Mouse (Mus musculus) erythroblast, embryonic 14.5 days (primary cell): ENCODE results near the gene Olfr316. TPM values are rescaled to one million over a fixed set of nuclear protein-coding genes. Genes with fewer than 3 reads are reported as not detected.

Experiments
- H3K27me3 ChIP-seq: 2 replicates; pipeline ENCODE4 v1.6.1; 2012; ENCODE audit warnings: inconsistent platforms; ENCODE audit not compliant: control insufficient read depth
- H3K36me3 ChIP-seq: 2 replicates; pipeline ENCODE4 v1.6.1; 2012; ENCODE audit warnings: mild to moderate bottlenecking, inconsistent platforms; ENCODE audit not compliant: control insufficient read depth
- H3K4me1 ChIP-seq: 2 replicates; pipeline ENCODE4 v1.6.1; 2012; ENCODE audit warnings: inconsistent platforms; ENCODE audit not compliant: control insufficient read depth
- H3K4me3 ChIP-seq: replicated peaks from 2 replicates; pipeline ENCODE3; 2012; ENCODE audit warnings: moderate library complexity, mild to moderate bottlenecking, inconsistent platforms
- H3K9me3 ChIP-seq: 2 replicates; pipeline ENCODE4 v1.6.1; 2012; ENCODE audit warnings: low read length, inconsistent platforms, mixed read lengths; ENCODE audit not compliant: control insufficient read depth
- GATA1 ChIP-seq: IDR thresholded peaks from 2 replicates; pipeline ENCODE4 v1.6.1; 2012; ENCODE audit warnings: low read length, inconsistent platforms, mixed read lengths
- TAL1 ChIP-seq: IDR thresholded peaks from 3 replicates; pipeline ENCODE4 v1.6.1; 2012; ENCODE audit warnings: low read length, inconsistent platforms, mixed read lengths
- polyA plus RNA-seq: library from polyadenylated mRNA; stranded (reverse); fragments of >175 nt; gene quantifications from 2 replicates; pipeline ENCODE4 v1.2.3, GENCODE M21; 2012

Olfr316 gene
- polyA plus RNA-seq, 1 experiment = not detected

DNA sequence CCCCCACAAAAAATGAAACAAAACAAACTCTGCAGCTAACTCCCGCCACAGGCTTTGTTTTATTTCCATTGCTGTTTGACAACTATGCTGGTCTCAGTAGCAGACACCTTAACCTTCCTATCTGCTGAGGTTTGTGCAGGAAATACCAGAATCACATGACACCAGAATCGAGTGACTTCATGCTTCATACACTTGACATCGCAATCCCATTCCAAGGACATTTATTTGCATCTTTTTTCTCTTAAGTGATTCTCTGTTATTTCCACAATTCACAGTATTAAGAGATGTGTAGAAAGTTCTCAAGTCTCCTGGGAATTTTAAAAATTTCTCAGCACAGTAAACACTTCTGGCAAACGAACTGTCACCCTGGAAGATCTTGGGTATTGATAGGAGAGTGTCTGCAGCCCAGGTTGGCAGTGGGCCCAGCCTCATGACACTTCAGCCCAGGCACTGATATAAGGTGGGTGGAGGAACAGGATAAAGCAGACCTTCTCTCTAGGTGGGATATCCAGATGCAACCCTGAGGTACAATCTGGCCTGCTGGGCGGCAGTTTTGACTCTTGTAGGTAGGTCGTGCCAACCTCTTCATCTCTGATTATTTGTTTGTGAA lies 30.1 kb downstream of the Olfr316 start, which contains the start of gene Olfr314:
Olfr314 (plus strand) TSS at position 473 of the 610 bp plus-strand sequence.
- H3K36me3 ChIP-seq = no peaks in the 10 kb centered on the region
- no peak within 1 kb of the TSS for H3K4me3 ChIP-seq
- H3K4me1 ChIP-seq = no peaks in the 10 kb centered on the region
- no peaks in the 10 kb centered on the region for H3K27me3 ChIP-seq
- TF ChIP-seq TAL1 (no peak), GATA1 (no peak)
- H3K9me3 ChIP-seq = no peaks in the 10 kb centered on the region

DNA sequence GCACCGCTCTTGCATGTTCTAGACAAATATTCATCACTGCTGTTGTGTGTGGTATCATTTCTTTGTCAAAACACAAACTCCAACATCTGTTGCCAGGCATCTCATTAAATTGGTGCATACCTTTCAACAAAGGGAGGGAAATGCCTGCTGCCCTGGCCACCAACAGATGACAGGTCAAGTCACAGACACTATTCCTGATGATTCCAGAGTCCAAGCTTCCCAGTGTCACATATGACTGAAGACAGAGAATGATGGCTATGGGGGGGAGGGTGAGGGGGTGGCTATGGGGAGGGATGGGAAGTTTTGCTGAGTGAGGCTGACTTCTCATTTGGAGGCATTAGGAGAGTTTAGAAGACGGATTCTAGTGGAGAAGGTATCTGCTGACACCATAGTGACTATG lies 31.6 kb downstream of the Olfr316 start:
- Histone ChIP-seq H3K36me3 (no peaks in the 10 kb centered on the region), H3K4me3 (no peak overlapping the region), H3K4me1 (no peaks in the 10 kb centered on the region), H3K9me3 (no peaks in the 10 kb centered on the region), H3K27me3 (no peaks in the 10 kb centered on the region)
- no peak for TF ChIP-seq TAL1
- TF ChIP-seq GATA1 = no peak

DNA sequence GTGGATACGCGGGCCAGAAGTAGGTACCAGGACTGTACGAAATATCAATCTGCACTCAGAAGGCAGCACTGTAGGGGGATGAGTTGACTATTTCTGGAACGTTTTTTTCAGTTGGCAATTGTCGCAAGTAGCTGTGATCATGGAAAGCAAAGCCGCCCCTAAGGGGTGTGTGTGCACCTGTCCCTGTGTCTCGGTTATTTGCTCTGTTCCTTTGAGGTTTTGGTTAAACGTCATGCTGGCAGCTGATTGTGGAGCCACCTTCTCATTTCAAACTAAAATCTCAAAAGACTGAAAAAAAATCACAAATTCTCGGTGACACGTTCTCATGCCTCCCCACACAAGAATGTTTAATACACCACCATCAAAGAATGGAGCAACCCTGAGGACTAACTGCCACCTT lies 35.1 kb downstream of the Olfr316 start:
- Histone ChIP-seq H3K36me3 (no peaks in the 10 kb centered on the region), H3K9me3 (no peaks in the 10 kb centered on the region), H3K4me3 (no peak overlapping the region), H3K4me1 (peaks cover 3% of the 10 kb centered on the region), H3K27me3 (no peaks in the 10 kb centered on the region)
- TF ChIP-seq TAL1 = no peak
- TF ChIP-seq GATA1 = no peak

DNA sequence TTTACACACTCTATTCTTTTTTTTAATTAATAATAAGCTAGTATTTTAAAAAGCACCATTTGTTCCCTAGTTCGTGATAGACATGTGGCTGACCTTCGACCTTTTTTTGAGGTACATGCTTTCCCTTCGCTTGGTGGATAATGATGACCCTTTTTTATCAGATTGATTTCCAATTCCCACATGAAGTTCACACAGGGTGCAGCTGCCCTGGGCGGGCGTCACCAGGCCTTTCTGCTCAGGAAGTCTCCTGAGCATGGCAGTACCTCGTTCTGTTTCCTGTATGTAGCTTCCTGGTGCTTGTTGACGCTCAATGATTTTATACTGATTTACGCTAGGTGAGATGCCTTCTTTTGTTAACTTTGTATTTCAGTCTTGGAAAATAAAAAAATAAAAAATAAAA lies 35.8 kb downstream of the Olfr316 start:
- Histone ChIP-seq H3K4me1 (peaks cover 3% of the 10 kb centered on the region), H3K4me3 (no peak overlapping the region), H3K27me3 (no peaks in the 10 kb centered on the region), H3K9me3 (no peaks in the 10 kb centered on the region), H3K36me3 (no peaks in the 10 kb centered on the region)
- TF ChIP-seq TAL1 (no peak), GATA1 (no peak)

DNA sequence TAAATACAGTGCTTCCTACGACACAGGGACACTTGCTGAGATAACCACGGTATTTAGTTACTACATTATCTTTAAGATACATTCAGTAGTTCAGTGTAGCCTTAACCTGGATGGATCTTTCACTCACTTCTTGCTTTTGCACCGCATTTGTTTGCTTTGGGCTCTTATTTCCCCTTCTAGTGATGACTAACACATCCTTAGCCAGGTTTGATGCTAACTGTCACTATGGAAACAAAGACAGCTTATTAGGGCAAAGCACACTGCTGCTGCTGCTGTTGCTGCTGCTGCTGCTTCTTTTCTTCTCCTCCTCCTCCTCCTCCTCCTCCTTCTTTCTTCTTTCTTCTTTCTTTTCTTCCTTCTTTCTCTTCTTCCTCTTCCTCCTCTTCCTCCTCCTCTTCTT lies 37.0 kb downstream of the Olfr316 start:
- peaks cover 3% of the 10 kb centered on the region for H3K4me1 ChIP-seq
- H3K4me3 ChIP-seq = no peak overlapping the region
- no peaks in the 10 kb centered on the region for H3K9me3 ChIP-seq
- no peaks in the 10 kb centered on the region for H3K27me3 ChIP-seq
- no peaks in the 10 kb centered on the region for H3K36me3 ChIP-seq
- TF ChIP-seq GATA1 (no peak), TAL1 (no peak)

DNA sequence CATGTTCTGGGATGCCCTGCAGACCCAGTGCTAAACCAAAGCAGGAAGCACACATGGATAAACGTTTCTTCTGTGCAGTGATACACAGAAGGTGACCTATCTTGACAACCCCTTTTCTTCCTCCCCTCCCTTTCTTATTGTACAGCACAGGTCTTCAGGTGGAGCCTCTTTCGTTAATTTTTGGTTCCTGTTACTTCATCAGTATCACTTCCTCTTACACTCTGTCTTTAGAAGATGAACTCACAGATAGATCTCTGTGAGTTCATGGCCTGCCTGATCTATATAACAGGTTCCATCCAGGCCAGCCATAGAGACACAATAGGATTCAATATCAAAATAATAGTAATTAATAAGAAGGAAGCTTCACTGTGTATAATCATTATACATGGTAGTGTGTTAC lies 37.5 kb downstream of the Olfr316 start:
- TF ChIP-seq TAL1 = no peak
- TF ChIP-seq GATA1 = no peak
- no peak overlapping the region for H3K4me3 ChIP-seq
- peaks cover 3% of the 10 kb centered on the region for H3K4me1 ChIP-seq
- H3K27me3 ChIP-seq = no peaks in the 10 kb centered on the region
- no peaks in the 10 kb centered on the region for H3K9me3 ChIP-seq
- no peaks in the 10 kb centered on the region for H3K36me3 ChIP-seq

DNA sequence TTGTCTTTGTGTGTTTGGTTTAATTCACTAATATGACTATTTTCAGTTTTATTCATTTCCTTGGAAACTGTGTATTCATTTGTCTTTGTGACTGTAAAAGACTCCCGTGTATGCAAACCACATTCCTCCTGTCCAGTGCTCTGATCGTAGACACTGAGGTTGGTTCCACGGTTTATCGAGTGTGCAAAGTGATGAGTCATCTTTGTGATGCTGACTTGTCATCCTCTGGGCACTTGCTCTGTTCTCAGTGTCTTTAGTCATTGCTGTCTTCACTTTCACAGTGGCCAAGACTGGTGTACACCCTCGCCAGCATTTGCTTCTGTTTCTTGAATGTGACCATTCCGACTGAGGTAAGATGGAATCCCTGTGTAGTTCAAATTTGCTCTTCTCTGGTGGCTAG lies 38.1 kb downstream of the Olfr316 start:
- Histone ChIP-seq H3K4me3 (no peak overlapping the region), H3K36me3 (no peaks in the 10 kb centered on the region), H3K27me3 (no peaks in the 10 kb centered on the region), H3K9me3 (no peaks in the 10 kb centered on the region), H3K4me1 (peaks cover 3% of the 10 kb centered on the region)
- no peak for TF ChIP-seq TAL1
- no peak for TF ChIP-seq GATA1

DNA sequence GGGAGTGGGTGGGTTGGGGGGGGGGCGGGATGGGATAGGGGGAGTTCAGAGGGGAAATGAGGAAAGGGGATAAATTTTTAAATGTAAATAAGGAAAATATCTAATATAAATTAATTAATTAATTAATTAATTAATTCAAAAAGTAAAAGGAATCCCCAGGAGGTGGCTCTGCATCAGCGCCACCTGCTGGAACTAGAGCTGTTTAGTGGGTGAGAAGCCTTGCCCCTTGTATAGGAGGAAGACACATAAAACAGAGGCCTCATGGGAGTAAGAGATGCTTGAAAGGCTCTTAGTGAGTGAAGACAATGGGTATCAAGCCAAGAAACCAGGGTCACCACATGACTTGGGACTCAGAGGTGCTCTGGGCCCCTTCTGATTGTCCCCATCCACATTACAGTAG lies 43.3 kb downstream of the Olfr316 start:
- TF ChIP-seq GATA1 (no peak), TAL1 (no peak)
- Histone ChIP-seq H3K9me3 (no peaks in the 10 kb centered on the region), H3K27me3 (no peaks in the 10 kb centered on the region), H3K4me1 (no peaks in the 10 kb centered on the region; the same call in 1 of the 2 replicates), H3K36me3 (no peaks in the 10 kb centered on the region), H3K4me3 (no peak overlapping the region)

DNA sequence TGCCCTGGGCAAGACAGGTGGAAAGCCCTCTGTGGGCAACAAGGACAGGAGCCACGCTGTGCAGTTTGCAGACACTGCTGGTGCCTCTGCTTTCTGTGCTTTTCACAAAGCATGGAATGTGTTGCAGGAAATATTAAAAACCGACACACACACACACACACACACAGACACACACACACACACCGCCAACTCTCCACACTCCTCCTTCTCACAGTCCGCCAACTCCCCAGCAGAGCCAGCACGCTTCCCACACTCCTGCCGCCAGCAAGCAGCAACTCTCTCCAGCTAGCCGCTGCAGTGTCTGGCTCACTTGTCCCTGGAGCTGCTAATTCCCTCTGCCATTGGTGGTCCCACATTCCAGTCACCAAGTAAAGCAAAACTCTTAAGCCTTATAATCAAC lies 44.3 kb downstream of the Olfr316 start:
- no peaks in the 10 kb centered on the region for H3K9me3 ChIP-seq
- no peaks in the 10 kb centered on the region for H3K4me1 ChIP-seq
- TF ChIP-seq GATA1 (no peak), TAL1 (no peak)
- no peaks in the 10 kb centered on the region for H3K36me3 ChIP-seq
- no peak overlapping the region for H3K4me3 ChIP-seq
- H3K27me3 ChIP-seq = no peaks in the 10 kb centered on the region

DNA sequence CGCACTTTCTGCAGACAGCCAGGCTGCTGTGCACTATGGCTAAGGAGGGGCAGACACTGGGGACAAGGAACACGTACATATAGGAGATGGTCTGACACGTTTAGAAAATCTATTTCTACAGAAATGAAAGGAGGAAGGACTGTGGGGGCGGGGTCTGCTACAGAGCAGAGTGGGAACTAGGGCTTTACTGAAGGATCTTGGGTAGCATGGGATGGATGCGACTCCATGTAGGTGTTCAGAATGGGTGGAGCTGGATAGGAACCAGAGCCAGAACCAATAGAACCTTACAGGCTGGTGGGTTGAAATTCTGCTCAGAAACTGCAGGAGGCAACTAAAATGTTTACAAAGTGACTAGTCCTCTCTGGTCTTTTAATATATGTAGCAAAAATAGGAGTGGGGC lies 47.2 kb downstream of the Olfr316 start:
- Histone ChIP-seq H3K9me3 (no peaks in the 10 kb centered on the region), H3K36me3 (no peaks in the 10 kb centered on the region), H3K4me1 (peaks cover 2% of the 10 kb centered on the region), H3K27me3 (no peaks in the 10 kb centered on the region), H3K4me3 (no peak overlapping the region)
- TF ChIP-seq GATA1 (no peak), TAL1 (no peak)
